Mouse (Mus musculus) frontal cortex, postnatal 25 days (tissue): Measurements from ENCODE around the gene Sgta.

Experiments
- DNase-seq, 2 experiments: peaks; one replicate each; pipeline ENCODE4 v3.0.0; 2022; ENCODE audit warnings: low spot score in 2 of 2

Gene Sgta

DNA sequence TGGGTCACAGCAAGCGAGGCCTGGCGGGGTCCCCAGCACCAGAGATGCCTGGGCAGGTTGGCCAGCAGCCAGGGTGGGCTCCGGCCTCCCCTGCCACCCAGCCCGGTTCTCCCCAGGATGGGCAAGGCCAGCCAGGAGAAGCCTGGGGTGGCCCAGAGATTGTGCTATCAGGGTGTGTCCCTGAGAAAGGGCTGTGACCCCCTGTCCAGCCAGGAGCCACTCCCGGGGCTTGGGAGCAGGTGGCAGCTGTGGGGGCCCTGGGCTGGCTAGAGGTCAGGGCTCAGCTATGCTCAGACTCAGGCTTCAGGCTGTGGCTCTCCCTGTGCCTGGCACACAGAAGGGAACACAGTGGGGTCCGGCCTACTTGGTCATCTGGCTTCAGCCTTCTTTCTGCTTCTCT lies 40.3 kb downstream of the Sgta start:
- no peak for DNase-seq

DNA sequence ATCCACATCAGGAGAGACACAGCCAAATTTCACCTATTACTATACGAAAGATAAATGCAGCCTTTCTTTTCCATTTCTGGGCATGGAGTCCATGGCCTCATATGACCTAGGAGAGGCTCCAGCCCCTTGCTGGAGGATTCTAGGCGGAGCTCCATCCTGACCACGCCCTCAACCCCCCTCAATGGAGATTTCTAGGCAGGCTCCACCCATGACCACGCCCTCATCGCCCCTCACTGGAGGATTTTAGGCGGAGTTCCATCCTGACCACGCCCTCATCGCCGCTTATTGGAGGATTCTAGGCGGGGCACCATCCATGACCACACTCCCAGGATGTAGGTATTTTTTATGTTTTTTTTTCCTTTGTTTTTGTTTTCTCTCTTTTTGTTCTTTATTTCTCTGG lies 41.7 kb downstream of the Sgta start:
- no peak for DNase-seq

DNA sequence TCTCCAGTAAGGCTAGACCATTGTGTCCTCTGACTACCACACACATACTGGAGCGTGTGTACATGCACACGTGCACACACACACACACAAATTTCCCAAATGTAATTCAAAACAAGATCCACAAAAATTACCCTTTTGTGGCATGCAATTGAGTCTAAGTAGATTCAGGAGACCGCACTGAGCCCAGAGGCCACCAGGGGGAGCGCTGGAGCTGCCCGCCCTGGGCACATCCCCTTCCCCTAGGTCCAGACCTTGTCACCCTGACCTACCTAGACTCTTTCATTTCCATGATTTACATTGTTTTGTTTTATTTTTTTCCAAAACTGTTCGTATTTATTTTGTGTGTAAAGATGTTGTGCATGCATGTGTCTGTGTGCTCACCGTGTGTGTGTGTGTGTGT lies 43.3 kb downstream of the Sgta start:
- no peak for DNase-seq

GRCm38 (mm10) chr10:81015666-81016065 lies 44.3 kb downstream of the Sgta start:
- DNase-seq: no peak

GRCm38 (mm10) chr10:81014393-81015384 lies 45.3 kb downstream of the Sgta start, which contains the start of gene Gng7:
Gene Gng7, minus strand, starts transcription at chr10:81014945.
- peak; percentile 89 to 93 for DNase-seq

GRCm38 (mm10) chr10:81010851-81011250 lies 49.1 kb downstream of the Sgta start:
- no peak for DNase-seq

- DNase-seq: no peak
Observed at GRCm38 (mm10) chr10:81007240-81007639, 52.7 kb downstream of the Sgta start.

DNA sequence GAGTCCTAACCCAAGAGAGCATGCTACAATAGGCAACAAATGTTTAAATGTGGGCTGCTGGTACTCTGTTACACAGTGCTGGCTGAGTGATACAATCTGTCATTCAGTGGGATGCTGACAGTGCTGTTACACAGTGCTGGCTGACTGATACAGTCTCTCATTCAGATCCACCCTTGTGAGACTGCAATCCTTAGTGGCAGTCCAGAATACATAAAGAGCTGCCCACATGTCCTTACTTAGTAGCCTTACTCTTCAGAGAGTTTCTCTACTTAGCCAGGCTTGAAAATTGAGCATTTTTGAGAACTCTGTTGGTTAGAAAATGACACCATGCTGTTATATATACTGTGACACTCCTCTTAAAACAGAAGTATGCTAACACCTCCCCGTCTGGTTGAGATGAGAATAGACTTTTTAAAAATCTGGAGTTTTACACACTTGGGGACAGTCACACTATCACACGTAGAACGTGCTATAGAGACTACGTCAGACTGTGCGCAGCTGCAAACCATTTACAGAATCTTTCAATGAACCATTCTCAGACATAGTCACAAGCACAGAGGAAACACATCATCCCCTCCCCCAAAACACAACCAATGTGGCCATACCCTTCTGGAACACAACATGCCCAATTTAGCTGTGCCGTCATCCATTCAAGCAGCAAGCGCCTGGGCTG lies 53.8 kb downstream of the Sgta start:
- DNase-seq: no peak

DNA sequence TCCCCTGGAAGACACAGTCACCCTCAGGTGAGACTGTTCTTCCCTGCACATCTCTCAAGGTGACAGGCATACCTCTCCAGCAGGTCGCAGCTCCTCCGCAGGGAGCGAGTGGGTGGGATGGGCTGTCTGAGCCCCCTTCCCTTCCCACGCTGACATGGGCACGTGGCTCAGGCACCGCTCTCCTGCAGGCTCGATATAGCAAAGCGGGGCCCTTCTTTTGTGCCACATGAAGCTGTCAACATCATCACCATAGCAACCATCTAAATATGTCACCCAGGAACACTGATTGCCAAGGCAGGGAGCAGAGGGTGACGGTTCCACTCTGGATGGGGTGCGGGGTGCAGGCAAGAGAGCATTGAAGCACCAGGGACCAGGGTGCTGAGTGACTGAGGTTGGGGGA lies 58.8 kb downstream of the Sgta start:
- DNase-seq: no peak

GRCm38 (mm10) chr10:81000197-81001062 lies 59.6 kb downstream of the Sgta start:
- no peak for DNase-seq

DNA sequence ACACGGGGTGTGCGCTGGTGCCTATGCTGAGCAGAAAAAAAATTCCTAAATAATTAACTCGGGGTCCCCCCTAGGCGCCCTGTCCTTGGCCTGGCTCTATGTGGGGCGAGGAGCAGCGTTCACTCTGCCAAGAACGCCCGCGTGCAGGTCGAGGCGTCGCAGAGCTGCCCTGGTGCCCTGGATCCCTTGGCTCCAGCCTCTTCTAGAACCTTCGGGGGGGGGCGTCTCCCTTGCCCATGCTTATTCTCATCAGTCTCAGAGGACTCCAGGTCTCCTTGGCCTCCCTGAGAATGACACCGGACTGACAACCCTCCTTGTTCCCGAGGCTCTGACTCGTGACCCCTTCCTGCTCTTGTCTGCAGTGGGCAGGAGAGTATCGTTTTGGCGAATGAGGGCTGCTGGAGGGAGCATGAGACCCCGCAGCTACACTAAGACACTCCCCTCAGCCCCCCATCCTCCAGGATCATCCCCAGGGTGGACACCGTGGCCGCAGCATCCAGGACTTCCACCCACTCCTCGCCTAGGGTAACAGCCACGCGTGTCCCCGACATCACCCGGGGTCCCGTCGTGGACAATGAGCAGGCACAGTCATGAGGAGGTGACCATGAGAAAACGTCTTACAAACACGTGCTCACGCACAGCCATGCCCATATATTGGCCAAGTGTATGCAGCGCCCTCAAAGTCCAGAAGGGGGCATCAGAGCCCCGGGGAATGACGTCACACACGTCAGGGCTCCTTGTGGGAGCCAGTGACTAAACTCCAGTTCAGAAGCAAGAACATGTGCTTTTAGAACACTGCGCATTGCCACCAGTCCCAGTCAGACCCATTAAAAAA lies 60.4 kb downstream of the Sgta start:
- peak; percentile 86 to 88 for DNase-seq

DNA sequence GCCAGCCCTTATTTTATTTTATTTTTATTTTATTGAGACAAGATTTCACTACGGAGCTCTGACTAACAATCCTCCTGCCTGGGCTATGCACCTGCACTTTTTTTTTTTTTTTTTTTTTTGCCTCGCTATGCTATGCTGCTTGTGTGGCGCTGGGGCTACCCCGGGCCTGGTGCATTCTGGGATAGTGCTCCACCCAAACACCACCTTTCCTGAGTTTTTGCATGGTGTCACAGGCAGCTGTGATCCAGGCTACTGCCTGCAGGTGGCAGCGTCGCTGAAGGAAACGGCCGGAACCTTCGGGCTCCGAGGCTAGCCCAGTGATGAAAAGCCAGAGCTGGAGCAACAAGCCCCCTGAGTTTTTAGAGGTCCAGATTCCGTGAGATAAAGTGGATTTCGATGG lies 61.2 kb downstream of the Sgta start:
- peak in 1 of 2 experiments; percentile 63 for DNase-seq

- DNase-seq: no peak
Observed at GRCm38 (mm10) chr10:80998021-80998420, 62.0 kb downstream of the Sgta start.

- DNase-seq: no peak
Observed at GRCm38 (mm10) chr10:80997332-80997731, 62.6 kb downstream of the Sgta start.

DNA sequence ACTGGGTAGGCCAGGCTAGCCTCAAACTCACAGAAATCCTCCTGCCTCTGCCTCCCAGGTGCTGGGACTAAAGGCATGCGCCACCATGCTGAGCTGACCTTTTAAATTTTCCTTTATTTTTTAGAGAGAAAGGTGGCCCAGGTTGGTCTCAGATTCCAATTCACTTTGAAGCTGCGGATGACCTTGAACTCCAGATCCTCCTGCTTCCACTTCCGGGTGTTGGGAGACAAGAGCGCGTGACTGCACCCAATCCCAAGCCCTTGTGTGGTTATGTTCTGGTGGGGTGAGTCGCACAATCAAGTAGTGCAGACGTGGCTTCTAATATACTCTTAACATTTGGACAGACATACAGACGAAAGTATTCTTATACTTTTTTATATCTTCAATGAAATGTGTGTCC lies 63.5 kb downstream of the Sgta start:
- DNase-seq: no peak

- DNase-seq: peak; percentile 74 to 86
Observed at GRCm38 (mm10) chr10:80995091-80995632, 64.8 kb downstream of the Sgta start.

DNA sequence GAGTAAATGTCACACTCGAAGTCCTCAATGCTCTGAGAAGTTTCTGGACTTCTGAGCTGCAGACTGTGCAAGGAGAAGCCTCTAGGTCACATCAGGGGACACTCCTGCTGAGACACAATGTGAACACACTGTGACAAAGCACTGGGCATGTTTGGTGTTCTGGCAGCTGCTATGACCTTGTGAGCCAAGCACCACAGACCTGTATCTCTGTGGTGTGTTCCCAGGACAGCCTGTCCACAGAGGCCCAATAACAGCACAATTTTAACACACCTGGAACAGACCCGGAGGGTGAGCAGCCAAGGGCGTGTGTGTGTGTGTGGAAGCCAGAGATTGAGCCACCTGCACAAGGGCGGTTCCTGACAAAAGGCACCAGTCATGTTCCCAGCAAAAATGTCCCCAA lies 65.4 kb downstream of the Sgta start:
- no peak for DNase-seq
